Mouse (Mus musculus) heart, adult 2 months (tissue): ENCODE measurements around the gene Wipf1.

Experiments used
- CTCF ChIP-seq: fragments of 200-600 bp; IDR thresholded peaks from 2 replicates; pipeline ENCODE4 v1.8.1; 2022; ENCODE audit warnings: antibody characterized with exemption, mild to moderate bottlenecking, moderate library complexity
- POLR2A ChIP-seq: fragments of 200-500 bp; IDR thresholded peaks from 2 replicates; pipeline ENCODE4 v1.6.1; 2011; ENCODE audit warnings: mild to moderate bottlenecking, low read depth, low read length, control low read depth; ENCODE audit not compliant: insufficient read depth

DNA sequence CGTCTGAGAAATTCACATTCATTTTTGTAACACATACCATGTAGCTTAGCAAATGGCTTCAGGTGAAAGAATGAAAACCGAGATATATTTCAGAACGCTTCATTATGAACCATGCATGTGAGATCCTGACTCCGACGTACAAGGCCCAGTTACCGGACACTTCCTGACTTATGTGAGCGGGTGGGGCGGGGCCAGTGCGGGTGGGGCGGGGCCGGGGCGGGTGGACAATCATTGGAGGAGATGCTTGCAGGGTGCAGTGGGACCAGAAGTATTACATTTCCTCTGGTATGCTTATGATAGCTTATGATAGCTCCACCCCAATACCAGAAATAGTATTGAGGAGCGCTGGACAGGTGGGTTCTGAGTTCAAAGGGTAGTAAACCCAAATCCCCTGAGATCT is 74.9 kb downstream of the Wipf1 start:
- TF ChIP-seq CTCF (no peak), POLR2A (no peak)
